Mouse (Mus musculus) C2C12 (cell line): ENCODE results near the gene Foxp2.

Experiments used
- CTCF ChIP-seq: IDR thresholded peaks from one replicate; pipeline ENCODE4 v1.5.1; 2011; ENCODE audit not compliant: control insufficient read depth, insufficient read depth, insufficient read length
- MYOG ChIP-seq: IDR thresholded peaks from one replicate; pipeline ENCODE4 v1.6.1; 2011; ENCODE audit not compliant: control insufficient read depth, insufficient read length; ENCODE audit errors: extremely low read depth

GRCm38 (mm10) chr6:15355852-15356251 is 454.7 kb downstream of the Foxp2 start:
- TF ChIP-seq CTCF (no peak), MYOG (no peak)
